Comparison of ENCODE assay signal across 9 mouse cellular contexts in genomic region chr8:90496658-90497163, GRCm38 (mm10).
DNase-seq lines count a peak whose midpoint lies in the region; ATAC-seq and TF ChIP-seq lines count a peak whose summit lies in the region.
"Had no signal": no experiment of that assay in that cellular context is flagged by ENCODE, and none has a peak within 500 bp of the region (broad histone marks: within the 10 kb centered on the region; RNA-seq: fewer than 3 reads in every experiment).

No protein-coding gene starts in this region.

- peak overlapping the region; percentile 43; the same call in 1 of the 2 replicates for H3K9ac ChIP-seq in hindbrain, postnatal 0 days (replicated peaks; ENCODE audit: low read length)
- no peak overlapping the region; the same call in 1 of the 2 replicates for H3K9ac ChIP-seq in midbrain, embryonic 14.5 days (replicated peaks; ENCODE audit: low read length)

- no peaks in the 10 kb centered on the region for H3K36me3 ChIP-seq in testis, adult 2 months (ENCODE audit: control insufficient read depth, insufficient read depth, low read length)
- H3K36me3 ChIP-seq in hindbrain, postnatal 0 days (ENCODE audit: insufficient read depth, low read length): no peaks in the 10 kb centered on the region
- no peaks in the 10 kb centered on the region for H3K36me3 ChIP-seq in midbrain, embryonic 14.5 days (ENCODE audit: control insufficient read depth, insufficient read depth, low read length)

- 1% methylated on average over 13 of the region's 13 CpGs for WGBS in hindbrain, postnatal 0 days
- WGBS in midbrain, embryonic 14.5 days: under 1% methylated on average over 13 of the region's 13 CpGs

- H3K27ac ChIP-seq in testis, adult 2 months (ENCODE audit: control insufficient read depth, insufficient read depth, low read depth, low read length): no peak overlapping the region
- H3K27ac ChIP-seq in hindbrain, postnatal 0 days: peak overlapping the region; percentile 69
- peak overlapping the region; percentile 96 for H3K27ac ChIP-seq in midbrain, embryonic 14.5 days (replicated peaks; ENCODE audit: low read depth, low read length)

- H3K9me3 ChIP-seq in hindbrain, postnatal 0 days (ENCODE audit: low read length): no peaks in the 10 kb centered on the region
- H3K9me3 ChIP-seq in midbrain, embryonic 14.5 days (ENCODE audit: control insufficient read depth, low read length): no peaks in the 10 kb centered on the region

- ATAC-seq in frontal cortex, adult (ENCODE audit: low TSS enrichment): peak; percentile 33; the same call in 1 of the 2 replicates
- peak; percentile 81 for ATAC-seq in hindbrain, postnatal 0 days
- peak; percentile 84 for ATAC-seq in midbrain, embryonic 14.5 days (ENCODE audit: low FRiP score, low TSS enrichment)

- no peak for DNase-seq in frontal cortex, postnatal 36 days (ENCODE audit: low spot score in 2 of 2)
- DNase-seq in testis, postnatal 10 days (ENCODE audit: low spot score): no peak
- DNase-seq in hindbrain, postnatal 0 days (ENCODE audit: low spot score): peak; percentile 84
- peak; percentile 93 for DNase-seq in midbrain, embryonic 14.5 days
- no peak for DNase-seq in T-cell, adult 2 months (ENCODE audit: low spot score)
- no peak for DNase-seq in natural killer cell, adult 2 months (ENCODE audit: low spot score in 2 of 2)

- H3K4me1 ChIP-seq in testis, adult 2 months (ENCODE audit: control insufficient read depth, insufficient read depth, low read length): peaks cover 5% of the 10 kb centered on the region
- H3K4me1 ChIP-seq in hindbrain, postnatal 0 days (ENCODE audit: insufficient read depth, low read length): peaks cover 23% of the 10 kb centered on the region
- peaks cover 52% of the 10 kb centered on the region for H3K4me1 ChIP-seq in midbrain, embryonic 14.5 days (ENCODE audit: control insufficient read depth, insufficient read depth, low read length)

- TF ChIP-seq POLR2A in testis, adult 2 months (IDR thresholded peaks at IDR 0.05; ENCODE audit: control insufficient read depth, low read depth, low read length): no peak

- H3K27me3 ChIP-seq in testis, adult 2 months (ENCODE audit: control insufficient read depth, insufficient read depth, low read length): no peaks in the 10 kb centered on the region
- H3K27me3 ChIP-seq in hindbrain, postnatal 0 days (ENCODE audit: insufficient read depth, low read length): no peaks in the 10 kb centered on the region
- no peaks in the 10 kb centered on the region for H3K27me3 ChIP-seq in midbrain, embryonic 14.5 days (ENCODE audit: control insufficient read depth, insufficient read depth, low read length)

- H3K4me3 ChIP-seq in testis, adult 2 months (ENCODE audit: control insufficient read depth, low read depth, low read length): peak overlapping the region; percentile 8
- peak overlapping the region; percentile 14; the same call in 1 of the 2 replicates for H3K4me3 ChIP-seq in hindbrain, postnatal 0 days (ENCODE audit: low read length)
- H3K4me3 ChIP-seq in midbrain, embryonic 14.5 days (replicated peaks; ENCODE audit: low read depth, low read length): 0 out of 2 replicates have a peak overlapping the region, but pooled peaks have one; percentile 3
- H3K4me3 ChIP-seq: erythroblast, embryonic 14.5 days had no signal

- no peak for TF ChIP-seq CTCF in testis, adult 2 months (IDR thresholded peaks at IDR 0.05; ENCODE audit: control insufficient read depth, insufficient read depth, insufficient replicate concordance, low read depth, low read length)
- TF ChIP-seq CTCF in hindbrain, postnatal 0 days (IDR thresholded peaks at IDR 0.05; ENCODE audit: low read depth): no peak

- H3K4me2 ChIP-seq in hindbrain, postnatal 0 days (ENCODE audit: low read depth, low read length): peak overlapping the region; percentile 53
- H3K4me2 ChIP-seq in midbrain, embryonic 14.5 days (ENCODE audit: low read length): peak overlapping the region; percentile 51

Comparison
In these comparisons a context has a peak if more than half of its experiments do, and no peak if none do; other contexts are left out.
1. ATAC-seq: peak in every context shown above with its lines; median percentile 84 in midbrain, embryonic 14.5 days; 81 in hindbrain, postnatal 0 days; 33 in frontal cortex, adult.
2. DNase-seq: peak in hindbrain, postnatal 0 days (single experiment) and midbrain, embryonic 14.5 days (single experiment); none in frontal cortex, postnatal 36 days (0 of 2), testis, postnatal 10 days (single experiment), T-cell, adult 2 months (single experiment) and natural killer cell, adult 2 months (0 of 2).
3. Peak in every context shown above with its lines, with median percentiles within 50 percentile points of each other: H3K4me3 ChIP-seq.